Mouse (Mus musculus) limb, embryonic 15.5 days (tissue): ENCODE results near the gene Nr2f6. TPM values are rescaled to one million over a fixed set of nuclear protein-coding genes. Genes with fewer than 3 reads are reported as not detected.

Source experiments
- ATAC-seq: fragments of 200-750 bp; cut with Nextera tagmentation; 2 replicates; pipeline ENCODE4 v1.8.0; 2017; ENCODE audit warnings: low read depth, moderate TSS enrichment; ENCODE audit not compliant: insufficient number of reproducible peaks, low FRiP score, low TSS enrichment
- H3K27ac ChIP-seq: fragments of 300-500 bp; sonication (generic); 2 replicates; pipeline ENCODE4 v1.5.1; 2015; ENCODE audit warnings: moderate library complexity, mild to moderate bottlenecking, inconsistent platforms
- H3K27me3 ChIP-seq: fragments of 300-500 bp; sonication (generic); 2 replicates; pipeline ENCODE4 v1.6.1; 2015; ENCODE audit warnings: inconsistent platforms
- H3K36me3 ChIP-seq: fragments of 300-500 bp; sonication (generic); 2 replicates; pipeline ENCODE4 v1.6.1; 2015; ENCODE audit warnings: inconsistent platforms
- H3K4me1 ChIP-seq: fragments of 300-500 bp; sonication (generic); 2 replicates; pipeline ENCODE4 v1.6.1; 2015; ENCODE audit warnings: inconsistent platforms
- H3K4me2 ChIP-seq: fragments of 300-500 bp; sonication (generic); 2 replicates; pipeline ENCODE4 v1.6.1; 2015; ENCODE audit warnings: mild to moderate bottlenecking, inconsistent platforms
- H3K4me3 ChIP-seq: fragments of 300-500 bp; sonication (generic); 2 replicates; pipeline ENCODE4 v1.5.1; 2015; ENCODE audit warnings: mild to moderate bottlenecking, inconsistent platforms
- H3K9ac ChIP-seq: fragments of 300-500 bp; sonication (generic); 2 replicates; pipeline ENCODE4 v1.6.1; 2015; ENCODE audit warnings: inconsistent platforms
- H3K9me3 ChIP-seq: fragments of 300-500 bp; sonication (generic); 2 replicates; pipeline ENCODE4 v1.6.1; 2016; ENCODE audit warnings: inconsistent platforms
- WGBS: fragments of 180-500 bp; shearing (Covaris S2); methylation state at CpG from one replicate; pipeline ENCODE4 v1.1.7; 2015; 5-methylcytosine and 5-hydroxymethylcytosine counted together
- polyA plus RNA-seq: library from polyadenylated mRNA; unstranded; fragments of >200 nt; fragmentation: Nextera tagmentation; extraction: Ambion mirVana; gene quantifications from 2 replicates; pipeline ENCODE4 v1.2.1, GENCODE M21; 2015

Gene Nr2f6
- polyA plus RNA-seq = 40.4 and 42.9 TPM in 2 replicates

DNA sequence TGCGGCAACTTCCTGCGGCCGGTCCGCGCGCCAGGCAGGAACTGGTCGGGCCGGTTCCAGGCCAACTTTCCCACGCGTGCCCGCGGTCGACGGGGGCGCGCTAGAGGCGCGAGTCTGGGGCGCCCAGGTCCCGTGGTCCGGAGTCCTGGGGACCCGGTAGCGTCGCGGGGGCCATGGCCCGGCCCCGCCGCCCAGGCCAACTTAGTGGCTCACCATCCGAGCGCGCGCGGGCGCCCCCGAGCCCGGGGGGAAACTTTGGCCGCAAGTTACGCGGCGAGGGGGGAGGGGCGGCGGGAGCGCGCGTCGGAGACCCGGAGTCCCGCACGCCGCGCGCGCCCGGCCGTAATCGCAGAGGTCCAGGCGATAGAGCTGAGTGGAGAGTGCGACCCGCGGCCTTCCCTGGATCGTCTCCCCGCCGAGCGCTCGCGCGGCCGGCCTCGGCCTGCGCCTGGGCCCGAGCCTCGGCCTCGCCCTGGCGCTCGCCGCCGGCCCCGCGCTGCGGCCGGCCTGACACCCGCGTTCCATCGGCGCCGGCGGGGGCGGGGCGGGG is at the start of gene Nr2f6:
Nr2f6 (minus strand) TSS at position 540 of the 550 bp plus-strand sequence.
- 0 out of 2 replicates have a peak, but pooled peaks have one; percentile 8 for ATAC-seq
- under 1% methylated on average over 85 of the region's 89 CpGs for WGBS

DNA sequence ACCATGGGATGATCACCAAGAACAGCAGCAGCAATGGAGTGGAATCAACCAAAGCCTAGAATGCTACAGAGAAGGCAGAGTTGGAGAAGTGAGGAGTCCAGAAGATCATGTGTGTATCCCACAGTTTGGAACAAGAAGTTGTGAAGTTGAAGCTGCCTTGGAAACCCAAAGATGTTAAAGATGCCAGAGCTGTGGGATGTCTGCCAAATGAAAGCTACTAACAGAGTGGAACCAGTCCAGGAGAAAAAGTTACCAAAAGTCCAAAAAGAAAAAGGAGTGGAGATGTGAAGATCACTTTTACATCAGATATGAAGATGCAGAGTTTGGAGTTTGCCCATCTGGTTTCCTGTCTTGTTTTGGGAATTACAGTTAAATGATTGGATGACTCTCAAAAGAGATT is 40.4 kb upstream of the Nr2f6 start:
- ATAC-seq = no peak
- Histone ChIP-seq H3K9me3 (no peaks in the 10 kb centered on the region), H3K4me1 (no peaks in the 10 kb centered on the region), H3K36me3 (no peaks in the 10 kb centered on the region), H3K27me3 (no peaks in the 10 kb centered on the region), H3K27ac (no peak overlapping the region), H3K9ac (no peak overlapping the region), H3K4me2 (no peak overlapping the region), H3K4me3 (no peak overlapping the region)

More for the DNA sequence above, at the start of gene Nr2f6:
- Histone ChIP-seq H3K4me2 (peak within 1 kb of the TSS; percentile 98), H3K36me3 (peaks cover 15% of the 10 kb centered on the region), H3K27ac (peak within 1 kb of the TSS; percentile 90), H3K27me3 (no peaks in the 10 kb centered on the region), H3K9me3 (no peaks in the 10 kb centered on the region), H3K4me1 (peaks cover 46% of the 10 kb centered on the region), H3K4me3 (peak within 1 kb of the TSS; percentile 69), H3K9ac (peak within 1 kb of the TSS; percentile 80)

DNA sequence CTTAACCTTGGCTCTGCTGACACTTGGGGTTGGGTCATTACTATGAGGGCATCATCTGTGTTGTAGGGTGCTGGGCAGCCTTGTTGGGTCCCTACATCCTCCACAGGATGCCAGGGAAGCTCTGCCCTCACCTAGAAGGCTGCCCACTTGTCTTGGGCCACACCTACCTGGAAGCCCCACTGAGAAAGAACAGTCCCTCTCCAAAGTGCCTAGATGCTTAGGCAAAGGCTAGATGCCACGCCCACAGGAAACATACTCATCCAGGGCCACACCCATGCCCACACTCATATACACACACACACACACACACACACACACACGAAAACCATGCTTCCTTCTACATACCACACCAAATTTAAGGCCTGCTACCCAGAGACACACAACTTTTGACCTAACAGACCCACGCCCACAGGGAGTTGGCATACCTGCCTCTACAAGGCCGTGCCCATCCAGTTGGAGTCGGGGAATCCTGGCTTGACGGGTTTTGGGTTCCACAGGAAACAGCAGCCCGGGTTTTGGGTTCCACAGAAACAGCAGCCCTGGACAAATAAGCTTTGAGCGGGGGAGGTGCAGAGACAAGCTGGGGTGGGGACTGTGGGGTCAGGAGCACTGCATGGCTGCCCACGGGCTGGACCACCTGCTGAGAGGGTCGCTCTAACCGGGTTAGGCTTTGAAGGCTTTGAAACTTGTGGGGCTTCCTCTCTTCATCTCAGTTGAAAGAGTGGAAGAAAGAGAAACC is 29.9 kb upstream of the Nr2f6 start:
- H3K4me2 ChIP-seq = no peak overlapping the region
- ATAC-seq = 0 out of 2 replicates have a peak, but pooled peaks have one; percentile 42
- H3K4me3 ChIP-seq = no peak overlapping the region
- H3K36me3 ChIP-seq = peaks cover 15% of the 10 kb centered on the region
- no peak overlapping the region for H3K27ac ChIP-seq
- no peaks in the 10 kb centered on the region for H3K9me3 ChIP-seq
- no peak overlapping the region for H3K9ac ChIP-seq
- H3K4me1 ChIP-seq = peaks cover 7% of the 10 kb centered on the region
- no peaks in the 10 kb centered on the region for H3K27me3 ChIP-seq
- 42% methylated on average over 11 of the region's 11 CpGs for WGBS

DNA sequence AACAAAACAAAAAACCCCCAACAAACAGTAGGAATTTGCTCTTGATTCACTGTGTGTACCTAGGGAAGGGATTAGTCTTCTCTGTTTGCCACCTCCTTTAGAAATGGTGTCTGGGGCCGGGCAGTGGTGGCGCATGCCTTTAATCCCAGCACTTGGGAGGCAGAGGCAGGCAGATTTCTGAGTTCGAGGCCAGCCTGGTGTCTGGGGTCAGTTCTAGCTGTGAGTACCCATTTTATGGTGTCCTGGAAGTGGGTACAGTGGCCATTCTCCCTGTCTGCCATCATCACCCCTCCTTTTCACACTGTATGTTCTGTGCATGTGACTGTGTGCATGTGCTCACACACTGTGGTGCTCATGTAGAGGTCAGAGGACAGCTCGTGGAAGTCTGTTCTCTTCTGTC is 26.5 kb upstream of the Nr2f6 start:
- H3K4me3 ChIP-seq = no peak overlapping the region
- no peak overlapping the region for H3K4me2 ChIP-seq
- H3K36me3 ChIP-seq = peaks cover 15% of the 10 kb centered on the region
- peaks cover 21% of the 10 kb centered on the region for H3K4me1 ChIP-seq
- no peaks in the 10 kb centered on the region for H3K9me3 ChIP-seq
- 96% methylated on average over 4 of the region's 4 CpGs for WGBS
- ATAC-seq = no peak
- H3K27ac ChIP-seq = no peak overlapping the region
- no peak overlapping the region for H3K9ac ChIP-seq
- H3K27me3 ChIP-seq = no peaks in the 10 kb centered on the region

DNA sequence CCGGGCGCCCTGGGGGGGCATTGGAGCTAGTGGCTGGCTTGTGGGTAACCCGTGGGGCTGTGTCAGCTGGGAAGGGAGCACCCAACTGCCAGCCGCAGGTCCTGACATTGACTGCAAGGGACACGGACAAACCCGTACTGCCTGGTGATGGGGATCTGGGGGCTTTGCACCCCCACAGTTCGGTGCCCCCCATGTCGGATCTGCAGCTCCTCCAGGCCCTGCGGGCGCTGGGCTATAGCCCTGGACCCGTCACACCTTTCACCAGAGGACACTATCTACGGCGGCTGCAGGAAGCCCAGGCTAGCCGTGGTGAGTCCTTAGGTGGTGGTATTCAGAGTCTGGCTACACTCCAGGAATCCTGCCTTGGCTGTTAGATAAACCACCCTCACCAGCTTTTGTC is 25.7 kb upstream of the Nr2f6 start:
- H3K4me1 ChIP-seq = peaks cover 21% of the 10 kb centered on the region
- H3K36me3 ChIP-seq = peaks cover 15% of the 10 kb centered on the region
- no peak overlapping the region for H3K4me2 ChIP-seq
- H3K9ac ChIP-seq = no peak overlapping the region
- no peak overlapping the region for H3K27ac ChIP-seq
- 94% methylated on average over 14 of the region's 14 CpGs for WGBS
- ATAC-seq = no peak
- H3K4me3 ChIP-seq = peak overlapping the region; percentile 66; the same call in 1 of the 2 replicates
- H3K27me3 ChIP-seq = no peaks in the 10 kb centered on the region
- no peaks in the 10 kb centered on the region for H3K9me3 ChIP-seq

DNA sequence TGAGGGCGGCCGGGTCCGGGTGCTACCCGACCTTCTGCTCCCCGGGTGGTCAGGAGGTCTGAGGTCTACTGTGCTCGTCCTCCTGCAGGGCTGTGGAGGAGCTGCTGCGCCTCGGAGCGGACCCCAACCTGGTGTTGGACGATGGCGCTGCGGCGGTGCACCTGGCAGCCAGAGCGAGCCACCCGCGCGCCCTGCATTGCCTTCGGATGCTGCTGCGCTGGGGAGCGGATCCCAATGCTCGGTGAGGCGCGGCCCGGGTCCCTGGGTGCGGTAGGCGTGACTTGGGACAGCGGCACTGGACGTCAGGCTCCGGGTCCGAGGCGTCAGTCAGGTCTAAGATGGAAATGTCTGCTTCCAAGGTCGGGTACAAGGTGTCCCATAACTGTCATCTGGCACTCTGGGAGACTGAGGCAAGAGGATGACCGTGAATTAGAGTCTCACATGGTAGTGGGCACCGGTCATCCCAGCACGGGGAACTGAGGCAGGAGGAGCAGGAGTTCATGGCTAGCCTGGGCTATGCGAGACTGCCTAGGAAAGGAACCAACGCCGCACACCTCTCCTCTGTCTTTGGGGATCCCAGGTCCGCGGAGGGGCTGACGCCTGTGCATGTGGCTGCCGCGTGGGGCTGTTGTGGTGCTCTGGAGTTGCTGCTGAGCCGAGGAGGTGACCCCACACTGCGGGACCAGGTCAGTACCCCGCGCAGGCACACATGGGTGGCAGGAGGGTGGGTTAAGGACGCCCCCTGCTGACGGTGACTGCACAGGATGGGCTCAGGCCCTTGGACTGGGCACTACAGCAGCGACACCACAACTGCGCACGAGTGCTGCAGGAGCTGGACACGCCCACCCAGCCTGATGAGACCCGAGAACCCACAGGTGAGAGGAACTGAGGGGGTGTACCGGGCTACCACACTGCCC is 24.6 kb upstream of the Nr2f6 start:
- under 1% methylated on average over 55 of the region's 55 CpGs for WGBS
- peak overlapping the region; percentile 54; the same call in 1 of the 2 replicates for H3K9ac ChIP-seq
- H3K27ac ChIP-seq = no peak overlapping the region; the same call in 1 of the 2 replicates
- ATAC-seq = peak; percentile 59; the same call in 1 of the 2 replicates
- no peaks in the 10 kb centered on the region for H3K9me3 ChIP-seq
- H3K4me2 ChIP-seq = peak overlapping the region; percentile 96
- peaks cover 21% of the 10 kb centered on the region for H3K4me1 ChIP-seq
- no peaks in the 10 kb centered on the region for H3K27me3 ChIP-seq
- peak overlapping the region; percentile 66 for H3K4me3 ChIP-seq
- peaks cover 15% of the 10 kb centered on the region for H3K36me3 ChIP-seq

DNA sequence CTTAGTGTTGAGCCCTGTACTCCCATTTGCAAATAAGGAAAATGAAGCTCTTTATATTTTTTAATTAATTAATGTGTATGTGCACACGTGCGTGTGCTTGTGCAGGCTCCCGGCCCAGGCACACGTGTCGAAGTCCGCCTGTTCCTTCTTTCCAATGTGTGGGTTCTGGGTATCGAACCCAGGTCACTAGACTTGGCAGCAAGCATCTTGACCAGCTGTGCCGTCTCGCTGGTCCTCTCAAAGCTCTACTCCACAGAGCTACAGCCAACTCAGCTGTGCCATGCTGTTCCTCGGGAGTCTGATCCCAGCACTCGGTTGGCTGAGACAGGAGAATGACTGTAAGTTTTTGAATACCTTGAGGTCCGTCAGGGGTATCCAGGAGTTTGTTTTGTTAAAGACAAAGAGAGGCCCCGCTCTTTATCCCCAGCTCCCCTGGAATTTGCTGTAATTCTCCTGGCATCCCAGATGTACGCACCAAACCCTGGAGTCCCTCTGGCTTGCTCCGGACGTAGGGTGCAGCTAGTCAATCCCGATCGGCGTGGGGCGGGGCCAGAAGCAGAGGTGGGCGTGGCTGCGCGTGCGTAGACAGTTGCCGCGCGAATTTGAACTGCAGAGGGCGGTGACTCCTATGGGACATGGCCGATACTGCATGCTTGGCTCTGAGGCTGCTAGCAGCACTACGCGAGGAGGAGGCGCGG is 23.8 kb upstream of the Nr2f6 start, which contains the start of gene Ankle1:
Ankle1 (plus strand) TSS at position 610 of the 698 bp plus-strand sequence.
- Histone ChIP-seq H3K9ac (peak within 1 kb of the TSS; percentile 54; the same call in 1 of the 2 replicates), H3K4me2 (peak within 1 kb of the TSS; percentile 96), H3K4me1 (peaks cover 21% of the 10 kb centered on the region), H3K27ac (peak within 1 kb of the TSS; percentile 13), H3K9me3 (no peaks in the 10 kb centered on the region), H3K4me3 (peak within 1 kb of the TSS; percentile 66), H3K27me3 (no peaks in the 10 kb centered on the region), H3K36me3 (peaks cover 20% of the 10 kb centered on the region)
- peak; percentile 85 for ATAC-seq
- WGBS = 18% methylated on average over 33 of the region's 33 CpGs

DNA sequence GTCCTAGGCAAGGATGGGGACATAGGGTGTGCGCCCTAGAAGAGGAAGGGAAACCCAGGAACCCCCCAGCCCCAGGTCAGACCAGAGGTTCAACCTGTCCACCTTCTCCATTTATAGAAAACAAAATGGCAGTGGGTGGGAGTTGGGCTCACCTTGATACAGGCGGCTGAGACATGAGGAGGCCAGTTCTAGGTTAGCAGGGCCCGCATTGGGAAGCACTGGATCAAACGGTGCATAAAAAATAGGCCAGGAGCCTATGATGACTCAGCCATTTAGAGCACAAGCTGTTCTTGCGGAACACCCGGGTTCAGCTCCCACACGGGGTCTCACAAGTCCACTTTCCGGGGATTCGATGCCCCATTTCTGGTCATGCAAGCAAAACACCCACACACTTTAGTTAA is 23.2 kb upstream of the Nr2f6 start:
- no peak overlapping the region for H3K9ac ChIP-seq
- 85% methylated on average over 9 of the region's 9 CpGs for WGBS
- H3K27me3 ChIP-seq = no peaks in the 10 kb centered on the region
- no peaks in the 10 kb centered on the region for H3K9me3 ChIP-seq
- peaks cover 21% of the 10 kb centered on the region for H3K4me1 ChIP-seq
- peaks cover 21% of the 10 kb centered on the region for H3K36me3 ChIP-seq
- H3K27ac ChIP-seq = no peak overlapping the region
- no peak overlapping the region; the same call in 1 of the 2 replicates for H3K4me3 ChIP-seq
- ATAC-seq = no peak
- H3K4me2 ChIP-seq = no peak overlapping the region

DNA sequence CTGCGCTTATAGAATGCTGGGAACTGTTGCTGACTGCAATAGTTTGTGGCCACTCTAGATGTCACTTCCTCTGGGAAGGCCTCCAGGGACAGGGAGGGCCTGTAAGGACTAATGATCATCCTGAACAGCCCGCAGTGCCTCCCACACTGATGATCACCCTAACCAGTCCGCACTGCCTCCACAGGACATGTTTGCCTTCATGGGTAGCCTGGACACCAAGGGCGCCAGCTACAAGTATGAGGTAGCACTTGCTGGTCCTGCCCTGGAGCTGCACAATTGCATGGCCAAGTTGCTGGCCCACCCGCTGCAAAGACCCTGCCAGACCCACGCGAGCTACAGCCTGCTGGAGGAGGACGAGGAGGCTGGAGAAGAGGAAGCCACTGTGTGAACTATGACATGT is 22.3 kb upstream of the Nr2f6 start:
- Histone ChIP-seq H3K36me3 (peaks cover 22% of the 10 kb centered on the region), H3K9ac (no peak overlapping the region), H3K27me3 (no peaks in the 10 kb centered on the region), H3K4me1 (peaks cover 21% of the 10 kb centered on the region), H3K4me2 (no peak overlapping the region), H3K9me3 (no peaks in the 10 kb centered on the region), H3K27ac (no peak overlapping the region), H3K4me3 (no peak overlapping the region)
- no peak for ATAC-seq
- 93% methylated on average over 8 of the region's 8 CpGs for WGBS

DNA sequence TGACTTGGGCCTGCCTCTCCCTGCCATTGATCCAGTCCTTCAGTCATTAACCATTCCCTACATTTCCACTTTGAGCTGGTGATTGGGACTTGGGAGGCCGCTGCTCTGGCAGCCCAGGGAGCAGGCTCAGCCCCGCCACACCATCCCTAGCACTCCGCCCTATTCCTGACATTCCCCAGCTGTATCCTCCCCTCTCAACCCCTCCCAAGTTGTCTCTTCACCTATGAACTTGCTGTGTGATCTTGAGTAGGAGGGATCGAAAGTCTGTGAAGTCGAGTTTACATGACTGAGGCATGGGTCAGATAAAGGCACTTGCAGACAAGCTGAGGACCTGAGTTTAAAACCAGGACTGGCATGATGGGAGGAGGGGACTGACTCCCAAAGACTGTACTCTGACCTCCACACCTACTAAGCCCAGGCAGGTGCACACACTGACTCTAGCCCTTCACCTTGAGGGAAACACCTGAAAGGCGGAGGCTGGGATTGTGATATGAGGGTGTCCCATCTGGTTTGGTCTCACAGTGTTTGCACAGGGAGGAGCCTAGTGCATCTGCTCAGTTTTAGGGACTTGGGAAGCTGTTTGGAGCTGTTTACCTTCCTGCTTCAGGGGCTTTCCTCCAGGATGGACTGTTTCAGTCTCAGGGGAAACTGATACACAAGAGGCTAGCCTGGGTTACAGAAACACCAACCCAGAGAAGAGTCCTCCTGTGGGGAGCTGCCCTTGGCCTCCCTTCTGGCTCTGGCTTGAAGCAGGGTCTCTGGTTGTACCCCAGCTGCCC is 21.5 kb upstream of the Nr2f6 start:
- WGBS = 88% methylated on average over 6 of the region's 6 CpGs
- no peak overlapping the region for H3K4me3 ChIP-seq
- H3K9me3 ChIP-seq = no peaks in the 10 kb centered on the region
- H3K9ac ChIP-seq = no peak overlapping the region
- H3K27ac ChIP-seq = no peak overlapping the region
- no peak for ATAC-seq
- no peak overlapping the region for H3K4me2 ChIP-seq
- H3K4me1 ChIP-seq = peaks cover 21% of the 10 kb centered on the region
- H3K36me3 ChIP-seq = peaks cover 23% of the 10 kb centered on the region
- H3K27me3 ChIP-seq = no peaks in the 10 kb centered on the region
